Mouse (Mus musculus): ENCODE data around the gene Gm20388. TPM values are rescaled to one million over a fixed set of nuclear protein-coding genes. Genes with fewer than 3 reads are reported as not detected.

Gene Gm20388
- polyA plus RNA-seq, 1 experiment: 23.9 TPM

DNA sequence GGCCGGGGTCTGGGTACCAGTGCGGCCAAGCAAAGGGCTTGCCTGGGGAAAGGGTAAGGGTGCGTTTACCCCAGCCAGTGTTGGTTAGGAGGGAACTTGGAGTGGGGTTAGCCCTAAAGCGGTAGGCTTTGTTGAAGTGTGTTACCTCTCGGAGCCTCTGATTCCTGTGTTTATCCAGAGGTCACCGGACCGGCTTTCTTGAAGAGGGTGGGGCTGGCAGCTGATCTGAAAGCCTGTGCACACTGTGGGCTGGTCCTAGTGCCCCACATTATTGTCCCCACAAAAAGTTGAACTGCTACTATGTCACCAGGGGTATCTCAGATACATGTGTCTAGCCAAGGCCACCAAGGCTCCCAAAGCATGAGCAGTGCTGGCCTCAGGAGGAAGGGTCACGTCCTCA is 2328.1 kb downstream of the Gm20388 start:
- H3K4me3 ChIP-seq (ENCODE audit: insufficient read depth, low read length): no peak overlapping the region
- H3K27ac ChIP-seq (ENCODE audit: insufficient read depth, low read length): no peak overlapping the region
- H3K4me1 ChIP-seq (ENCODE audit: control insufficient read depth, insufficient read depth, low read length): no peaks in the 10 kb centered on the region
- TF ChIP-seq POLR2A (IDR thresholded peaks at IDR 0.05; ENCODE audit: extremely low read depth, insufficient read depth, low read length) (no peak), CTCF (IDR thresholded peaks at IDR 0.05; ENCODE audit: extremely low read depth, insufficient read depth, low read length) (no peak)

DNA sequence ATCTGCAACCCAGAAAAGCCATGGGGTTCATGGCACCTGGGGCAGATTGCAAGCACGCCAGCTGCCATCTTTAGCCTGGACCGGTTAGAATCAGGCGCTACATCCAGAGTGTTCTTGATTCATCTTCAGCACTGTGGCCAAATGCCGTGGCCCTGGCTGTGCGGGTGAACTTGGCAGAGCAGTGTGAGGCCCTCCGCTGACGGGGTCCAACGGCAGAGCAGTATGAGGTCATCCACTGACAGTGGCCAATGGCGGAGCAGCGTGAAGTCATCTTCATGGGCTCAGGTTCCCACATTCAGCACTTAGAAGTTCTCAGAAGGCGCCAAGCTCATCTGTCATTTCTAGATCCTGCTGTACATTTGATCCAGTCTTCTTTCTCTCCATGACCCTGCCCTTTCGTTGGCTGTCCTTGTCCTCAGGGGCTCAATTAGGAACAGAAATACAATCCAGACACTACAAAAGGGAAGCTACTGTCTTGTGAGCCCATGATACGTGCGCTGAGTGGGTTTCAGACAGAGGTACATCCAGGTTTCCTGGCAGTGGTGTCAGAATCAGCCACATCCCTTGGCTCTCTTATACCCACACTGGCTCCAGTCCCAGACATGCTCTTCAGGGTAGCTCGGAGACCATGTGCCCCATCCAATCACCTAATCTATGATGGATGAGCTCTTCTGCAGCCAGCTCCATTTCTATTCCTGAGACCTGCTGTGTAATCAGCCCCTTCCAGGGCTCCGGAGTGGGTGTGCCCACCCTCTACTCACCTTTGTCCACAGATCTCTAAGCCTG is 2329.8 kb downstream of the Gm20388 start:
- Histone ChIP-seq H3K4me1 (ENCODE audit: control insufficient read depth, insufficient read depth, low read length) (no peaks in the 10 kb centered on the region), H3K4me3 (ENCODE audit: insufficient read depth, low read length) (no peak overlapping the region), H3K27ac (ENCODE audit: insufficient read depth, low read length) (no peak overlapping the region)
- TF ChIP-seq CTCF (IDR thresholded peaks at IDR 0.05; ENCODE audit: extremely low read depth, insufficient read depth, low read length): no peak
- TF ChIP-seq POLR2A (IDR thresholded peaks at IDR 0.05; ENCODE audit: extremely low read depth, insufficient read depth, low read length): no peak

DNA sequence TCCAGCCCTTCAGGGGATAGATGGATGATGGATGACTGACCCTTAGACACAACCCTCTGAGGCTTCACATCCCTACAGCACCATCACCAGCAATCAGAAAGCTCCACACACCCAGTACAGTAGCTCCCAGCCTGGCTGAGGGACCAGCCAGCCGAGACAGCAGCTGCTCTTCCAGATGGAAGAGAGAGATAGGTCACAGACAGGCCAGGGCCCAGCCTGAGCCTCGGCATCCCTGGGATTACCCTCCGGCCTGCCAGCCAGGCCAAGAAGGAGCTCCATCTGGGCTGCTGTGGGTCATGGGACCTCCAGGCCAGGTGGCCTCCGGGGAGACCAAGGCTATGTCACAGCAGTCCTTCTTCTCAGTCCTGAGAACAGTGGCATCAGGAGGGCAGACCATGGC is 2332.7 kb downstream of the Gm20388 start:
- Histone ChIP-seq H3K4me3 (ENCODE audit: insufficient read depth, low read length) (no peak overlapping the region), H3K27ac (ENCODE audit: insufficient read depth, low read length) (no peak overlapping the region), H3K4me1 (ENCODE audit: control insufficient read depth, insufficient read depth, low read length) (no peaks in the 10 kb centered on the region)
- no peak for TF ChIP-seq CTCF (IDR thresholded peaks at IDR 0.05; ENCODE audit: extremely low read depth, insufficient read depth, low read length)
- TF ChIP-seq POLR2A (IDR thresholded peaks at IDR 0.05; ENCODE audit: extremely low read depth, insufficient read depth, low read length): no peak

DNA sequence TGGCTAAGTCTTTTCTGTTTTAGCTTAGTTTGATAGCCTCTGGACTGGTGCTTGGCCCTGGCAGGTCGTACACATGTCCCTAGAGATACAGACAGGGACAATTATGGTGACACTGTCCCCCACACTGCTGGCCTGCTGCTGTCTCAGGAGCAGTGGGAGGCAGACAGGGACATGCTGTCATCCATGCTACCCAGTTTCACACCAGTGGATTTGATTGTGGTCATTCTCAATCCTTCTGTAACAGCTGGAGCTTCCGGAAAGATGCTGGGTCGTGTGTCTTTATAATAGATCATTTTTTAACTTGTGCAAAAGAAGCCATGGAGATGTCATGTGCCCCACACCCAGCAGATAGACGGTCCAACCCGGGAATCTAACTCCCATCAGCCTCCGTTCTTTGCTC is 2334.5 kb downstream of the Gm20388 start:
- H3K4me1 ChIP-seq (ENCODE audit: control insufficient read depth, insufficient read depth, low read length): peaks cover 2% of the 10 kb centered on the region; the same call in 1 of the 2 replicates
- no peak for TF ChIP-seq CTCF (IDR thresholded peaks at IDR 0.05; ENCODE audit: extremely low read depth, insufficient read depth, low read length)
- TF ChIP-seq POLR2A (IDR thresholded peaks at IDR 0.05; ENCODE audit: extremely low read depth, insufficient read depth, low read length): no peak
- no peak overlapping the region for H3K4me3 ChIP-seq (ENCODE audit: insufficient read depth, low read length)
- H3K27ac ChIP-seq (ENCODE audit: insufficient read depth, low read length): no peak overlapping the region

DNA sequence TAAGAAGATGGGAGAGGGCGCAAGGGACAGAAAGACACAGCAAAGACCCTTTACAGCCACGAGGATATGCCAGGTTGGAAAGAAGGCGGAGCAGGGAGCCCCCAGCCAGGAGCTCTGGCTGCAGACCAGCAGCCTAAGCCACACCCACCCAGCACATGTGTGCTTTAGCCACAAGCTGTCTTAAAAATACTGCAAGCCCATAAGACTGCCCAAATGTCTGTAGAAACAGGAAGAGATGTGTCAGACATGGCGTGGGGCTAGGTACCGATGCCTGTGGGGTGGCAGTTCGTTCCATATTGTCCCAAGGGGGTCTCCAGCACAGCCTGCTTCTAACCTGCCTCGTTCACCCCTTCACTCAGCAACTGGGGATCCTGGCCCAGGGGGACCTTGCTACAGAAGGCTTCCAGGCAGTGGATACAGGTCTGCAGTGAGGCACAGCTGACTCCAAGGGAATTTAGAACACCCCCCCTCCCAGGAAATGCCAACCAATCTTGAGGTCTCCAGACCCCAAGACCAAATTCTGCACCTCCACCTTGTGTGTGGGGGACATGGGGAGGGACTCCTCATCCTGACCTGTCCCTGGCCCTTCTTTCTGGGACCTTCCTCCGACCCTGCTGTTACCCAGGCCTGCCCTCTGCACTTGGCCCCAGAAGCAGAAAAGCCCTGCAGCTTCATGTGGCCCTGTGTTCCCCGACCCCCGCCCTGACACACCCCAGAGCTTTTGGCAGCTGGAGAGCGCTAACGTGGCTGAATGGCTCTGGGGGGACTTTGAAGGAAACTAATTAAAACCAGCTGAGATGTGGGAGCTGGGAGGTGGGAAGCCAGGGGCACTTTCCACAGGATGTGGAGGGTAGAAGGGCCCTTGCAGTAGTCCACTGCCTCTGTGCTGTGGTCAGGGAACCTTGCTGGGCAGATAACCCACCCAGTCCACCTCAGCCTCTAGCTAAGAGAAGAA is 2335.9 kb downstream of the Gm20388 start:
- Histone ChIP-seq H3K27ac (ENCODE audit: insufficient read depth, low read length) (no peak overlapping the region), H3K4me1 (ENCODE audit: control insufficient read depth, insufficient read depth, low read length) (peaks cover 2% of the 10 kb centered on the region; the same call in 1 of the 2 replicates), H3K4me3 (ENCODE audit: insufficient read depth, low read length) (no peak overlapping the region)
- TF ChIP-seq CTCF (IDR thresholded peaks at IDR 0.05; ENCODE audit: extremely low read depth, insufficient read depth, low read length) (no peak), POLR2A (IDR thresholded peaks at IDR 0.05; ENCODE audit: extremely low read depth, insufficient read depth, low read length) (no peak)

DNA sequence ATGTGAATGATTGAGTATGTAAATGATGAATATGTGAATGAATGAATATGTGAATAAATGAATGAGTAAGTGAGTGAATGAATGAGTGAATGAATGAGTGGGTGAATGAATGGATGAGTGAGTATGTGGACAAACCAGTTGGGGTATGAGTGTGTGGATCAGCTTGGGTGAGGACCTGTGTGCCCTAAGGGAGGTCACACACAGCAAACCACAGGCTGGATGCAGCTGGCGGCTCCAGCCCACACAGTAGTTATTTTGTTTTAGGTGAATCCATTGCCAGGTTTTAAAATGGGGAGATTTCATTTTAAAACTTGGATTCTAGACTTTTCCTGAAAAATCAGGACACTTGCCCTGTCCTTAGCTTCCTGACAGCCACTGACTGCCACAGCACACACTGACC is 2341.1 kb downstream of the Gm20388 start:
- TF ChIP-seq CTCF (IDR thresholded peaks at IDR 0.05; ENCODE audit: extremely low read depth, insufficient read depth, low read length): no peak
- TF ChIP-seq POLR2A (IDR thresholded peaks at IDR 0.05; ENCODE audit: extremely low read depth, insufficient read depth, low read length): no peak
- H3K27ac ChIP-seq (ENCODE audit: insufficient read depth, low read length): no peak overlapping the region
- no peak overlapping the region for H3K4me3 ChIP-seq (ENCODE audit: insufficient read depth, low read length)
- H3K4me1 ChIP-seq (ENCODE audit: control insufficient read depth, insufficient read depth, low read length): peaks cover 2% of the 10 kb centered on the region; the same call in 1 of the 2 replicates

DNA sequence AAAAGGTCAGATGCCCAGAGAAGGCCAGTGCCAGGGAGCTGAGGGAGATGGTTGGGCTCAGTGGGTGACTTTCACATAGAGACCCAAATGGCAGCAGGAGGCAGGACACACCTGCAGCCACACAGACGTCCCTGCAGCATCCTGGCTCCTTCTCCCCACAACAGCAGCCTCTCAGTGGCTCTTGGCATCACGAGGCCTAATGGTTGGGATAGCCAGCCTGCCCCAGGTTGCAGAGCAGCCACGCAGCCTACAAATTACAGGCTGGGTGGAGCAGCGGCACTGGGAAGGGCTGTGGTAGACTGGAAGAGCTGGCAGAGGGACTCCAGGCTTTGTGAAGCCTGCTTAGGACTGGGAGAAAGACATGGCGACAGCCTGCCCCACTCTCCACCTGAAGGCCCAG is 2341.7 kb downstream of the Gm20388 start:
- Histone ChIP-seq H3K4me1 (ENCODE audit: control insufficient read depth, insufficient read depth, low read length) (peaks cover 2% of the 10 kb centered on the region; the same call in 1 of the 2 replicates), H3K27ac (ENCODE audit: insufficient read depth, low read length) (no peak overlapping the region), H3K4me3 (ENCODE audit: insufficient read depth, low read length) (no peak overlapping the region)
- TF ChIP-seq POLR2A (IDR thresholded peaks at IDR 0.05; ENCODE audit: extremely low read depth, insufficient read depth, low read length): no peak
- TF ChIP-seq CTCF (IDR thresholded peaks at IDR 0.05; ENCODE audit: extremely low read depth, insufficient read depth, low read length): no peak

DNA sequence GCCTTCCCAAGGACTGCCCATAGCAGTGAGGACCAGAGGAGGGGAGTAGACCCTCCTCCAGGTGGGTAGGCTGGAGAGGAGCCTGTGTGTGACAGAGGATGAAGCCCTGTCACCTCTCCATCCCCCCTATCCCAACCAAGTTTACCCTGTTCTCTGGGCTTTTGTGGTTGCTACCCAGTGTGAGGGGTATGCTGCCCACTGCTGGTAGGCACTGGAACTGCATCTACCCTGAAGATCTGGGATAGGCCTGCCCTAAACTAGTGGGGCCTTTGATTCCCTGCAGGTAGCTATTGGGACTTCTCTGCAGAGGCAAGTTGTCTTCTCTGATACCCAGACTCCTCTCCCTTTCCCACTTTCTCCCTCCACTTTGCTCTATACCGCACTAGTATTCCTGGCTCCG is 2348.7 kb downstream of the Gm20388 start:
- Histone ChIP-seq H3K27ac (ENCODE audit: insufficient read depth, low read length) (no peak overlapping the region), H3K4me3 (ENCODE audit: insufficient read depth, low read length) (no peak overlapping the region), H3K4me1 (ENCODE audit: control insufficient read depth, insufficient read depth, low read length) (0 out of 2 replicates have a peak, but pooled peaks cover 2% of the 10 kb centered on the region)
- TF ChIP-seq POLR2A (IDR thresholded peaks at IDR 0.05; ENCODE audit: extremely low read depth, insufficient read depth, low read length) (no peak), CTCF (IDR thresholded peaks at IDR 0.05; ENCODE audit: extremely low read depth, insufficient read depth, low read length) (peak; percentile 100)

DNA sequence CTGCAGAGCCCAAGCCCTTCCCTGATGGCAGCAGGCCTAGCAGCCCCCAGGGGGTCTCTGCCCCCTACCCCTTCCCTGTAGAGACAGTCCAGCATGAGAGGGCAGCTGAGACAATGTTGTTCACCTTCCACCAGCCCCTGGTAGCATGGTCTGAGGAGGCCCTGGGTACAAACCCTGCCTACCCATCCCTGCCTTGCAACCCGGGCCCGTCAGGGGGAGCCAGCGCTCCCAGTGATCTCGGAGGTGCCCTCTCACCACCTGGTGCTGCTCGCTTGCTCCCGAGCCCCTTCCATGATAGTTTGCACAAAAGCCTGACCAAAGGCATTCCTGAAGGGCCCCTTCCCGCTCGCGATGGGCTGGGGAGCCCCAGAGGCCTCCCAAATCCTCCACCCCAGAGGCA is 2350.1 kb downstream of the Gm20388 start:
- H3K27ac ChIP-seq (ENCODE audit: insufficient read depth, low read length): no peak overlapping the region
- H3K4me1 ChIP-seq (ENCODE audit: control insufficient read depth, insufficient read depth, low read length): 0 out of 2 replicates have a peak, but pooled peaks cover 2% of the 10 kb centered on the region
- no peak overlapping the region for H3K4me3 ChIP-seq (ENCODE audit: insufficient read depth, low read length)
- no peak for TF ChIP-seq POLR2A (IDR thresholded peaks at IDR 0.05; ENCODE audit: extremely low read depth, insufficient read depth, low read length)
- no peak for TF ChIP-seq CTCF (IDR thresholded peaks at IDR 0.05; ENCODE audit: extremely low read depth, insufficient read depth, low read length)

Data from cortical plate, adult 2 months (tissue).